Comparison of ENCODE assay signal across 24 mouse cellular contexts in genomic region chr10:82632496-82633280, GRCm38 (mm10). TPM values are rescaled to one million over a fixed set of nuclear protein-coding genes. Genes with fewer than 3 reads are reported as not detected.
DNase-seq lines count a peak whose midpoint lies in the region; ATAC-seq and TF ChIP-seq lines count a peak whose summit lies in the region.
"Had no signal": no experiment of that assay in that cellular context is flagged by ENCODE, and none has a peak within 500 bp of the region (broad histone marks: within the 10 kb centered on the region; RNA-seq: fewer than 3 reads in every experiment).

No protein-coding gene starts in this region.

- H3K4me3 ChIP-seq in stomach, postnatal 0 days (ENCODE audit: low read depth, low read length) = no peak overlapping the region
- H3K4me3 ChIP-seq in kidney, embryonic 14.5 days (ENCODE audit: low read length) = no peak overlapping the region
- H3K4me3 ChIP-seq: embryonic facial prominence, embryonic 15.5 days; erythroblast, embryonic 14.5 days; forebrain, embryonic 15.5 days; heart, embryonic 13.5 days; hindbrain, embryonic 12.5 days; intestine, embryonic 15.5 days had no signal

- WGBS in stomach, postnatal 0 days = 95% methylated on average over 12 of the region's 12 CpGs
- 97% methylated on average over 12 of the region's 12 CpGs for WGBS in kidney, embryonic 14.5 days

- peaks cover 2% of the 10 kb centered on the region for H3K4me1 ChIP-seq in stomach, postnatal 0 days (replicated peaks; ENCODE audit: control insufficient read depth, insufficient read depth)
- H3K4me1 ChIP-seq in kidney, embryonic 14.5 days (ENCODE audit: control insufficient read depth, insufficient read depth, low read length) = peaks cover 14% of the 10 kb centered on the region

- peak; percentile 39 for ATAC-seq in inflammation-experienced regulatory T-cells, adult 6 months
- no peak for ATAC-seq in stomach, postnatal 0 days (ENCODE audit: low FRiP score, low TSS enrichment)
- no peak for ATAC-seq in kidney, embryonic 14.5 days (ENCODE audit: low FRiP score, low TSS enrichment)
- ATAC-seq: forebrain, embryonic 15.5 days; hindbrain, embryonic 16.5 days; intestine, embryonic 15.5 days had no signal

- no peak for TF ChIP-seq EP300 in stomach, postnatal 0 days (optimal IDR thresholded peaks at IDR 0.05)

- no peaks in the 10 kb centered on the region; the same call in 1 of the 2 replicates for H3K36me3 ChIP-seq in stomach, postnatal 0 days (ENCODE audit: control insufficient read depth, insufficient read depth, low read length)
- H3K36me3 ChIP-seq in kidney, embryonic 14.5 days (ENCODE audit: control insufficient read depth, insufficient read depth, low read length) = peaks cover 20% of the 10 kb centered on the region; the same call in 1 of the 2 replicates

- no peak for TF ChIP-seq CTCF in stomach, postnatal 0 days (IDR thresholded peaks at IDR 0.05; ENCODE audit: low read depth)

- no peak overlapping the region for H3K4me2 ChIP-seq in stomach, postnatal 0 days (replicated peaks; ENCODE audit: low read depth)
- no peak overlapping the region for H3K4me2 ChIP-seq in kidney, embryonic 14.5 days (replicated peaks; ENCODE audit: low read depth, low read length)
- H3K4me2 ChIP-seq: embryonic facial prominence, embryonic 15.5 days; heart, embryonic 13.5 days; hindbrain, embryonic 12.5 days; intestine, embryonic 15.5 days had no signal

- no peaks in the 10 kb centered on the region for H3K9me3 ChIP-seq in stomach, postnatal 0 days (ENCODE audit: control insufficient read depth, low read length)
- no peaks in the 10 kb centered on the region for H3K9me3 ChIP-seq in kidney, embryonic 14.5 days (ENCODE audit: control insufficient read depth, low read length)
- H3K9me3 ChIP-seq: embryonic facial prominence, embryonic 15.5 days; forebrain, embryonic 15.5 days; G1E; hindbrain, embryonic 12.5 days; intestine, embryonic 15.5 days had no signal

- H3K27ac ChIP-seq in stomach, postnatal 0 days (replicated peaks) = no peak overlapping the region
- no peak overlapping the region for H3K27ac ChIP-seq in kidney, embryonic 14.5 days (ENCODE audit: low read depth, low read length)
- H3K27ac ChIP-seq: embryonic facial prominence, embryonic 15.5 days; forebrain, embryonic 10.5 days; forebrain, embryonic 15.5 days; heart, embryonic 13.5 days; hindbrain, embryonic 12.5 days; intestine, embryonic 15.5 days had no signal

- H3K9ac ChIP-seq in stomach, postnatal 0 days (ENCODE audit: low read length) = no peak overlapping the region
- no peak overlapping the region for H3K9ac ChIP-seq in kidney, embryonic 14.5 days (ENCODE audit: low read depth, low read length)
- H3K9ac ChIP-seq: embryonic facial prominence, embryonic 15.5 days; forebrain, embryonic 15.5 days; heart, embryonic 13.5 days; hindbrain, embryonic 12.5 days; intestine, embryonic 15.5 days had no signal

- H3K27me3 ChIP-seq in stomach, postnatal 0 days (ENCODE audit: control insufficient read depth, insufficient read depth, low read length) = no peaks in the 10 kb centered on the region
- H3K27me3 ChIP-seq in kidney, embryonic 14.5 days (ENCODE audit: control insufficient read depth, insufficient read depth, low read length) = no peaks in the 10 kb centered on the region
- H3K27me3 ChIP-seq: embryonic facial prominence, embryonic 15.5 days; forebrain, embryonic 15.5 days; heart, embryonic 13.5 days; hindbrain, embryonic 12.5 days; intestine, embryonic 15.5 days had no signal

- DNase-seq in A20 (ENCODE audit: low read depth, low spot score) = peak; percentile 44
- DNase-seq in CD4-positive helper T cell, adult 2 months (ENCODE audit: low read depth, low spot score) = peak; percentile 70
- peak; percentile 20 for DNase-seq in T-cell, adult 2 months (ENCODE audit: low spot score)
- no peak for DNase-seq in stomach, postnatal 0 days (ENCODE audit: low spot score)
- DNase-seq in ovary, adult 18-20 months (ENCODE audit: low spot score) = no peak
- DNase-seq: adrenal gland, postnatal 14 days; B cell, adult 2 months; cerebellum, adult 18-20 months; cerebellum, adult 9-11 months; cerebellum, postnatal 36 days; gastrocnemius, postnatal 10 days; heart, postnatal 4 days; kidney, adult 2 months had no signal

RNA-seq across cellular contexts. Expression of gene Tdg, which starts 3.1 kb away (rescaled TPM):
- polyA plus RNA-seq in inflammation-experienced regulatory T-cells, adult 6 months (2017; shearing (Covaris generic)) = 10 to 100 TPM; 16.5 to 46.4 (median 17.9) TPM
- 56.9 and 60.2 TPM in 2 replicates for polyA plus RNA-seq in stomach, postnatal 0 days (2015; fragmentation: Nextera tagmentation; extraction: Ambion mirVana)
- polyA plus RNA-seq in kidney, embryonic 14.5 days (2014; fragmentation: Nextera tagmentation; extraction: Ambion mirVana) = 99.4 and 186 TPM in 2 replicates

RNA-seq across cellular contexts. Expression of gene 1190007I07Rik, which starts 9.7 kb away (rescaled TPM):
- 10 to 100 TPM; 17.8 to 25.4 (median 23.0) TPM for polyA plus RNA-seq in inflammation-experienced regulatory T-cells, adult 6 months (2017; shearing (Covaris generic))
- 37.5 and 38.0 TPM in 2 replicates for polyA plus RNA-seq in stomach, postnatal 0 days (2015; fragmentation: Nextera tagmentation; extraction: Ambion mirVana)
- 56.2 and 67.2 TPM in 2 replicates for polyA plus RNA-seq in kidney, embryonic 14.5 days (2014; fragmentation: Nextera tagmentation; extraction: Ambion mirVana)

RNA-seq across cellular contexts. Expression of gene Glt8d2, which starts 57.8 kb away (rescaled TPM):
- under 1 TPM in 2 of 3 experiments, not detected in 1; 0.48 to 0.71 TPM for polyA plus RNA-seq in inflammation-experienced regulatory T-cells, adult 6 months (2017; shearing (Covaris generic))
- polyA plus RNA-seq in stomach, postnatal 0 days (2015; fragmentation: Nextera tagmentation; extraction: Ambion mirVana) = 3.0 TPM in 2 replicates
- 3.0 and 4.0 TPM in 2 replicates for polyA plus RNA-seq in kidney, embryonic 14.5 days (2014; fragmentation: Nextera tagmentation; extraction: Ambion mirVana)
- polyA plus RNA-seq: erythroblast, embryonic 14.5 days; G1E had no signal

Comparison
In these comparisons a context has a peak if more than half of its experiments do, and no peak if none do; other contexts are left out.
1. DNase-seq: peak in A20 (single experiment), CD4-positive helper T cell, adult 2 months (single experiment) and T-cell, adult 2 months (single experiment); none in stomach, postnatal 0 days (single experiment) and ovary, adult 18-20 months (single experiment).